Comparison of ENCODE assay signal across 8 mouse cellular contexts in genomic region chr5:66947958-66948357, GRCm38 (mm10).
A peak's percentile ranks its signal among the peaks of the same experiment; 100 is the strongest.
DNase-seq lines count a peak whose midpoint lies in the region; ATAC-seq lines count a peak whose summit lies in the region.

No protein-coding gene starts in this region.

- H3K9ac ChIP-seq in intestine, embryonic 16.5 days (ENCODE audit: low read depth, low read length), result no peak overlapping the region

- 37% methylated on average over 6 of the region's 6 CpGs for WGBS in intestine, embryonic 16.5 days

- H3K36me3 ChIP-seq in intestine, embryonic 16.5 days (ENCODE audit: control insufficient read depth, insufficient read depth, low read length), result no peaks in the 10 kb centered on the region

- intact Hi-C loops in left cerebral cortex, postnatal 25 days (cut with DNase I), result no loop called here
- intact Hi-C loops in left cerebral cortex, postnatal 36 days (cut with DNase I), result no loop called here

- H3K4me2 ChIP-seq in intestine, embryonic 16.5 days (ENCODE audit: low read depth, low read length), result no peak overlapping the region

- H3K27ac ChIP-seq in intestine, embryonic 16.5 days (ENCODE audit: low read length), result no peak overlapping the region; the same call in 1 of the 2 replicates

- ATAC-seq in intestine, embryonic 16.5 days, result peak; percentile 23; the same call in 1 of the 2 replicates

- no peaks in the 10 kb centered on the region for H3K27me3 ChIP-seq in intestine, embryonic 16.5 days (replicated peaks; ENCODE audit: control insufficient read depth, insufficient read depth, low read length)

- H3K4me3 ChIP-seq in intestine, embryonic 16.5 days (ENCODE audit: low read length), result no peak overlapping the region

- peak; percentile 28 to 33 for DNase-seq in left cerebral cortex, postnatal 25 days (ENCODE audit: low spot score in 2 of 2)
- no peak for DNase-seq in left cerebral cortex, postnatal 36 days (ENCODE audit: low spot score in 2 of 2)
- peak; percentile 52 to 54 for DNase-seq in cerebellum, adult 18-20 months
- peak; percentile 79 for DNase-seq in gastrocnemius, postnatal 25 days
- peak; percentile 69 for DNase-seq in lung, postnatal 25 days (ENCODE audit: low spot score)
- DNase-seq in urinary bladder, adult 18-20 months (ENCODE audit: low spot score in 2 of 2), result no peak
- no peak for DNase-seq in embryo, embryonic 10.5 days (ENCODE audit: low spot score)

- peaks cover 5% of the 10 kb centered on the region; the same call in 1 of the 2 replicates for H3K4me1 ChIP-seq in intestine, embryonic 16.5 days (ENCODE audit: control insufficient read depth, insufficient read depth, low read length)

- H3K9me3 ChIP-seq in intestine, embryonic 16.5 days (ENCODE audit: control insufficient read depth, low read length), result no peaks in the 10 kb centered on the region

Comparison
In these comparisons a context has a peak if more than half of its experiments do, and no peak if none do; other contexts are left out.
1. DNase-seq: peak in left cerebral cortex, postnatal 25 days (2 of 2), cerebellum, adult 18-20 months (2 of 2), gastrocnemius, postnatal 25 days (single experiment) and lung, postnatal 25 days (single experiment); none in left cerebral cortex, postnatal 36 days (0 of 2), urinary bladder, adult 18-20 months (0 of 2) and embryo, embryonic 10.5 days (single experiment).